Mouse (Mus musculus): ENCODE measurements around the gene Zfp148. TPM values are rescaled to one million over a fixed set of nuclear protein-coding genes. Genes with fewer than 3 reads are reported as not detected.
"Not testable (repeated sequence)": the region's sequence is repeated elsewhere in the genome, so short reads cannot be mapped to it uniquely, and the experiment has no call there.

Zfp148 gene
- polyA plus RNA-seq, 1 experiment from 2014 or later: 62.3 TPM

- Histone ChIP-seq H3K36me3 (peaks cover 9% of the 10 kb centered on the region), H3K9ac (no peak overlapping the region), H3K4me2 (no peak overlapping the region), H3K27ac (no peak overlapping the region), H3K4me1 (peaks cover 15% of the 10 kb centered on the region; the same call in 1 of the 2 replicates), H3K9me3 (no peaks in the 10 kb centered on the region), H3K27me3 (no peaks in the 10 kb centered on the region), H3K4me3 (no peak overlapping the region)
- WGBS: 91% methylated on average over 4 of the region's 4 CpGs
- no peak for ATAC-seq (ENCODE audit: insufficient number of reproducible peaks, insufficient read depth, low FRiP score, low TSS enrichment, low read depth)
These were observed 84.6 kb downstream of the Zfp148 start for GRCm38 (mm10) chr16:33465242-33465614.

DNA sequence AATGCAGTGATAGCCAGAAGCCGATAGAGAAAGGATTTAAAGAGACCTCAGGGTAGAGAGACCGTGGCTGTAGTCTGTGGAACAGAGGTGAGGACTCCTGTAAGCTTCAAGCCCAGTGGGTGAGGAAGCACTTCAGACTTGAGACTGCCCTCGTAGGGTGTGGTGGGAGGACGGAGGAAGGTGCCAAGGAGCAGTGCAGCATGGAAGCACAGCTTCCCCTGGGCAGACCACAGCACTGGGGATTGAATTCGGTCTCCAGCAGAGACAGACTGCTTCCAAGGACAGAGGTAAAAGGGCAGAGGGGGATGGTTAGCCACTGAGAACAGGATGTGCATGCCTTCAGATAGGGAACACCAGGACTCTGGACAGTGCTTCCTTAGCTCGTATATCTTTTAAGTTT lies 86.8 kb downstream of the Zfp148 start:
- WGBS: 58% methylated on average over 6 of the region's 6 CpGs
- H3K27me3 ChIP-seq: no peaks in the 10 kb centered on the region
- H3K4me3 ChIP-seq: no peak overlapping the region
- no peak overlapping the region for H3K9ac ChIP-seq
- H3K9me3 ChIP-seq: no peaks in the 10 kb centered on the region
- peaks cover 17% of the 10 kb centered on the region for H3K4me1 ChIP-seq
- H3K36me3 ChIP-seq: peaks cover 13% of the 10 kb centered on the region
- ATAC-seq (ENCODE audit: insufficient number of reproducible peaks, insufficient read depth, low FRiP score, low TSS enrichment, low read depth): no peak
- no peak overlapping the region for H3K4me2 ChIP-seq
- H3K27ac ChIP-seq: no peak overlapping the region

DNA sequence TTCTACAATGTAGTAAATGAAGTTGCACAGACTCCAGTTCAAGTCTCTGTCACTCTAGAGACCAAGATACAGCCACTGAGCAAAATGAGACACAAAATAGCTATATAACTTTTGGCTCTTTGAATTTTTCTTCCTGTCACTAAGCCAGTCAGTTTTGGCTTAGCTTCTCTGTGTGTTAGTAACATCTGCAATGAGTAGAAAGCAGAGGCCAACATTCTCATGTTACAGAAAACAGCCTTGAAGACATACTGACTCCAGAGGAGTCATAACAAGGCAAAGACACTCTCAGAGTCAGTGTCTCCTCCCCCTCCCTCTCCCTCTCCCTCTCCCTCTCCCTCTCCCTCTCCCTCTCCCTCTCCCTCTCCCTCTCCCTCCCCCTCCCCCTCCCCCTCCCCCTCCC lies 89.3 kb downstream of the Zfp148 start:
- Histone ChIP-seq H3K4me2 (no peak overlapping the region), H3K36me3 (peaks cover 21% of the 10 kb centered on the region), H3K4me3 (no peak overlapping the region), H3K27me3 (no peaks in the 10 kb centered on the region), H3K9ac (no peak overlapping the region), H3K4me1 (peaks cover 7% of the 10 kb centered on the region), H3K27ac (no peak overlapping the region; the same call in 1 of the 2 replicates), H3K9me3 (no peaks in the 10 kb centered on the region)
- no peak for ATAC-seq (ENCODE audit: insufficient number of reproducible peaks, insufficient read depth, low FRiP score, low TSS enrichment, low read depth)

DNA sequence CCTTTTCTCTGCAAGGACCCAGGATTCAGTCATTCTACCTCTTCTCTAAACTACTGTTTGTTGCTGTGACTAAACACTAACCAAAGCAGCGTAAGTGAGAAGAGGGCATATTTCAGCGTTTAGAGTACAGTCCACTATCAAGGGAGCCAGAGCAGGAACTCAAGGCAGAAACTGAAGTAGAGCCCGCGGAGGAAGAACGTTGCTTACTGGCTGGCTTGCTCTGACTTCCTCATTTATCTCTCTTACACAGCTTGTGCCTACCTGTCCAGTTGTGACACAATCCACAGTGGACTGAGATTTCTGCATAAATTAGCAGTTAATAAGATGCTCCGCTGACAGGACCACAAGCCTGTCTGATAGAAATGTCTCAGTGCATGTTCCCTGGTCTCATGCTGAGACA lies 93.7 kb downstream of the Zfp148 start:
- H3K4me3 ChIP-seq: no peak overlapping the region
- peaks cover 47% of the 10 kb centered on the region for H3K36me3 ChIP-seq
- H3K9me3 ChIP-seq: no peaks in the 10 kb centered on the region
- H3K4me1 ChIP-seq: peaks cover 4% of the 10 kb centered on the region; the same call in 1 of the 2 replicates
- WGBS: 91% methylated on average over 6 of the region's 6 CpGs
- no peak overlapping the region for H3K9ac ChIP-seq
- ATAC-seq (ENCODE audit: insufficient number of reproducible peaks, insufficient read depth, low FRiP score, low TSS enrichment, low read depth): no peak
- no peak overlapping the region for H3K4me2 ChIP-seq
- no peak overlapping the region for H3K27ac ChIP-seq
- H3K27me3 ChIP-seq: no peaks in the 10 kb centered on the region

GRCm38 (mm10) chr16:33479926-33480325 lies 99.3 kb downstream of the Zfp148 start:
- no peak overlapping the region for H3K9ac ChIP-seq
- H3K4me3 ChIP-seq: no peak overlapping the region
- H3K36me3 ChIP-seq: peaks cover 66% of the 10 kb centered on the region
- no peak overlapping the region for H3K4me2 ChIP-seq
- H3K27me3 ChIP-seq: no peaks in the 10 kb centered on the region
- H3K9me3 ChIP-seq: no peaks in the 10 kb centered on the region
- H3K4me1 ChIP-seq: no peaks in the 10 kb centered on the region
- no peak for ATAC-seq (ENCODE audit: insufficient number of reproducible peaks, insufficient read depth, low FRiP score, low TSS enrichment, low read depth)
- H3K27ac ChIP-seq: no peak overlapping the region

DNA sequence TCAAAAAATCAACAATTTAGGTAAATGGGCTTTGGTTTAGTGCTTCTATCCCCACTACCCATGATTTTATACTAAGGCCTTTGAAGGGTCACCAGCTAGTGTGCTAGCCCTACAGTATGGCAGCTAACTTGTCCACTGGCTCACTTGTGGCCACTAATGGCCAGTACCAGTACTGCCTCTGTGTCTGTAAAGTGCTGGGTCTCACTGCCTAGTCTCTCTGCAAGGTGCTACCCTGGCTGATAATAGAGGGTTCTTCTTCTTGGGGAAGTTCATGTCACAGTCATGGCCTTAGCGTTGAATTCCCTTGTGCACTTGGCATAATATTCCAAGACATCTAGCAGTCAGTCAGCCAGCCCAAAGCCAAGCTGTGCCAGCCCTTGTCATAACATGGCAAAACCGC lies 100.5 kb downstream of the Zfp148 start:
- H3K9me3 ChIP-seq: no peaks in the 10 kb centered on the region
- H3K9ac ChIP-seq: no peak overlapping the region
- no peak overlapping the region for H3K27ac ChIP-seq
- H3K4me2 ChIP-seq: no peak overlapping the region
- no peaks in the 10 kb centered on the region for H3K27me3 ChIP-seq
- no peak overlapping the region for H3K4me3 ChIP-seq
- H3K4me1 ChIP-seq: no peaks in the 10 kb centered on the region
- 89% methylated on average over 2 of the region's 2 CpGs for WGBS
- peaks cover 61% of the 10 kb centered on the region for H3K36me3 ChIP-seq
- no peak for ATAC-seq (ENCODE audit: insufficient number of reproducible peaks, insufficient read depth, low FRiP score, low TSS enrichment, low read depth)

- Histone ChIP-seq H3K4me3 (no peak overlapping the region), H3K27me3 (no peaks in the 10 kb centered on the region), H3K27ac (no peak overlapping the region), H3K4me2 (no peak overlapping the region), H3K36me3 (peaks cover 59% of the 10 kb centered on the region), H3K9me3 (no peaks in the 10 kb centered on the region), H3K4me1 (no peaks in the 10 kb centered on the region), H3K9ac (no peak overlapping the region)
- no peak for ATAC-seq (ENCODE audit: insufficient number of reproducible peaks, insufficient read depth, low FRiP score, low TSS enrichment, low read depth)
- WGBS: 93% methylated on average over 3 of the region's 3 CpGs
These were observed 101.7 kb downstream of the Zfp148 start for GRCm38 (mm10) chr16:33482309-33482708.

DNA sequence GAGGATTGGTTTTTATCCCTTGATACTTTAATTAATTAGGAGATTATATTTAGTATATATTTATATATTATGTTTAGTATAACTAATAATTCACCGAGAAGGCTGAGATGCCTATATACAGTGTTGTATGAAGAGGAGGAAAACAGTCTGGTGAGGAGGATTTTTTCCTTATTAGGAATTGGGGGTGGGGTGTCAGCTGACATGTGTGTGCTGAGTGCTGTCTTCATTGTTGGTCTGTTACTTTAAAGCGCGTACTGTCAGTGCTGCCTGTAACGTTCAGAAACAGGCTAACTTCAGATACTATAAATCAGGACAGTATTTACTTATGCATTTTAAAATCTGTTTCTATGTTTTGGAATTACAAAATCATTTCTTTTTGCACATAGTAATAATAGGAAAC lies 107.1 kb downstream of the Zfp148 start:
- ATAC-seq (ENCODE audit: insufficient number of reproducible peaks, insufficient read depth, low FRiP score, low TSS enrichment, low read depth): no peak
- Histone ChIP-seq H3K9me3 (no peaks in the 10 kb centered on the region), H3K9ac (no peak overlapping the region), H3K27me3 (no peaks in the 10 kb centered on the region), H3K27ac (no peak overlapping the region), H3K4me3 (no peak overlapping the region), H3K4me2 (no peak overlapping the region), H3K4me1 (no peaks in the 10 kb centered on the region), H3K36me3 (peaks cover 54% of the 10 kb centered on the region)
- 87% methylated on average over 4 of the region's 4 CpGs for WGBS

GRCm38 (mm10) chr16:33494374-33494773 lies 113.7 kb downstream of the Zfp148 start:
- H3K27me3 ChIP-seq: no peaks in the 10 kb centered on the region
- H3K4me3 ChIP-seq: no peak overlapping the region
- no peak for ATAC-seq (ENCODE audit: insufficient number of reproducible peaks, insufficient read depth, low FRiP score, low TSS enrichment, low read depth)
- no peak overlapping the region for H3K4me2 ChIP-seq
- H3K9me3 ChIP-seq: no peaks in the 10 kb centered on the region
- peaks cover 43% of the 10 kb centered on the region for H3K36me3 ChIP-seq
- WGBS: 92% methylated on average over 4 of the region's 4 CpGs
- H3K9ac ChIP-seq: no peak overlapping the region
- H3K4me1 ChIP-seq: no peaks in the 10 kb centered on the region
- no peak overlapping the region for H3K27ac ChIP-seq

- 89% methylated on average over 4 of the region's 4 CpGs for WGBS
- H3K27ac ChIP-seq: no peak overlapping the region
- H3K4me3 ChIP-seq: no peak overlapping the region
- H3K36me3 ChIP-seq: peaks cover 16% of the 10 kb centered on the region
- H3K4me1 ChIP-seq: no peaks in the 10 kb centered on the region
- no peak overlapping the region for H3K9ac ChIP-seq
- H3K9me3 ChIP-seq: no peaks in the 10 kb centered on the region; the same call in 1 of the 2 replicates
- no peaks in the 10 kb centered on the region for H3K27me3 ChIP-seq
- no peak for ATAC-seq (ENCODE audit: insufficient number of reproducible peaks, insufficient read depth, low FRiP score, low TSS enrichment, low read depth)
- H3K4me2 ChIP-seq: no peak overlapping the region
These were observed 127.4 kb downstream of the Zfp148 start for GRCm38 (mm10) chr16:33508082-33508481.

GRCm38 (mm10) chr16:33509231-33509630 lies 128.6 kb downstream of the Zfp148 start:
- H3K27me3 ChIP-seq: not testable (repeated sequence)

GRCm38 (mm10) chr16:33510856-33511255 lies 130.2 kb downstream of the Zfp148 start:
- H3K9ac ChIP-seq; H3K27me3 ChIP-seq; H3K4me1 ChIP-seq; H3K27ac ChIP-seq; H3K36me3 ChIP-seq; H3K9me3 ChIP-seq; H3K4me2 ChIP-seq; H3K4me3 ChIP-seq; ATAC-seq (ENCODE audit: insufficient number of reproducible peaks, insufficient read depth, low FRiP score, low TSS enrichment, low read depth): not testable (repeated sequence)
- 91% methylated on average over 4 of the region's 4 CpGs for WGBS

More at GRCm38 (mm10) chr16:33509231-33509630, 128.6 kb downstream of the Zfp148 start:
- peaks cover 12% of the 10 kb centered on the region for H3K36me3 ChIP-seq
- H3K4me1 ChIP-seq; H3K4me3 ChIP-seq; ATAC-seq (ENCODE audit: insufficient number of reproducible peaks, insufficient read depth, low FRiP score, low TSS enrichment, low read depth); H3K9me3 ChIP-seq; H3K27ac ChIP-seq; H3K4me2 ChIP-seq; H3K9ac ChIP-seq: not testable (repeated sequence)
- 81% methylated on average over 2 of the region's 2 CpGs for WGBS

DNA sequence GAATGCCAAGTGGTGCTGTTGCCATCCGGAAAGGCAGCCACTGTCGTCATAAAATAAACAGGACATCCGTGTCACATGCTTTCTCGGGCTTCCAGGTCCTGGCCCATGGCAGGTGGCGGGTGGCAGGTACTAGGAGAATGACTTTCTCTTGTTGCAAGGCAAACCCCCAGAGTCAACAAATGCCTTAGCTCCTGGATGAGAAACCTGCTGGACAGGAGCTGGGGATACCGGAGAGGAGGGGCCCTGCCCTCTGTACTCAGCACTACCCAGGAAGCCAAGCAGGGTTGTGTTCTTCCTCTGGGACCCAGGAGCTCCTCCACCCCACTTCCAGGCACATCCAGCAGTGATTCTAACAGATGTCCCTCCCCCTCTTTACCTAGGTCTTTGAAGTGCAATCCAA lies 131.9 kb downstream of the Zfp148 start:
- Histone ChIP-seq H3K36me3 (no peaks in the 10 kb centered on the region), H3K27me3 (no peaks in the 10 kb centered on the region), H3K27ac (no peak overlapping the region), H3K9ac (no peak overlapping the region), H3K4me2 (no peak overlapping the region), H3K4me1 (peaks cover 14% of the 10 kb centered on the region), H3K4me3 (no peak overlapping the region), H3K9me3 (no peaks in the 10 kb centered on the region; the same call in 1 of the 2 replicates)
- ATAC-seq (ENCODE audit: insufficient number of reproducible peaks, insufficient read depth, low FRiP score, low TSS enrichment, low read depth): no peak
- WGBS: 75% methylated on average over 6 of the region's 6 CpGs

Data from embryonic facial prominence, embryonic 13.5 days (tissue).